Mouse (Mus musculus) thymus, adult 2 months (tissue): Measurements from ENCODE around the gene Faap100. TPM values are rescaled to one million over a fixed set of nuclear protein-coding genes. Genes with fewer than 3 reads are reported as not detected.
A peak's percentile ranks its signal among the peaks of the same experiment; 100 is the strongest.

Source experiments
- DNase-seq: peaks from one replicate; pipeline ENCODE4 v3.0.0; 2021
- H3K27ac ChIP-seq: fragments of 200-500 bp; 2 replicates; pipeline ENCODE4 v1.5.1; 2012; ENCODE audit warnings: low read length, control low read depth; ENCODE audit not compliant: control insufficient read depth, insufficient read depth
- H3K27me3 ChIP-seq: fragments of 200-500 bp; 2 replicates; pipeline ENCODE4 v1.6.1; 2012; ENCODE audit warnings: mild to moderate bottlenecking, low read length, moderate library complexity, mixed read lengths; ENCODE audit not compliant: control insufficient read depth, insufficient read depth
- H3K36me3 ChIP-seq: fragments of 200-500 bp; 2 replicates; pipeline ENCODE4 v1.6.1; 2012; ENCODE audit warnings: mild to moderate bottlenecking, low read length, moderate library complexity; ENCODE audit not compliant: control insufficient read depth, insufficient read depth
- H3K4me1 ChIP-seq: fragments of 200-500 bp; replicated peaks from 2 replicates; pipeline ENCODE4 v1.6.1; 2012; ENCODE audit warnings: low read length; ENCODE audit not compliant: control insufficient read depth, insufficient read depth
- H3K4me3 ChIP-seq: fragments of 200-500 bp; 2 replicates; pipeline ENCODE4 v1.5.1; 2012; ENCODE audit warnings: mild to moderate bottlenecking, low read length, control low read depth, moderate library complexity; ENCODE audit not compliant: control insufficient read depth, insufficient read depth
- CTCF ChIP-seq: fragments of 200-500 bp; IDR thresholded peaks from 2 replicates; pipeline ENCODE4 v1.5.1; 2012; ENCODE audit warnings: mild to moderate bottlenecking, control low read depth, low read length, moderate library complexity, borderline replicate concordance; ENCODE audit not compliant: control insufficient read depth, poor library complexity, insufficient read depth; ENCODE audit errors: extremely low read depth
- POLR2A ChIP-seq: fragments of 200-500 bp; IDR thresholded peaks from 2 replicates; pipeline ENCODE4 v1.6.1; 2012; ENCODE audit warnings: mild to moderate bottlenecking, low read length, control low read depth, moderate library complexity; ENCODE audit not compliant: control insufficient read depth, poor library complexity, insufficient read depth; ENCODE audit errors: extremely low read depth
- WGBS: fragments of 180-500 bp; shearing (Covaris S2); methylation state at CpG from one replicate; pipeline ENCODE4 v1.1.7; 2018; 5-methylcytosine and 5-hydroxymethylcytosine counted together
- polyA plus RNA-seq: library from polyadenylated mRNA; depleted of rRNA; stranded (reverse); fragments of >200 nt; gene quantifications from 2 replicates; pipeline ENCODE4 v1.2.3, GENCODE M21; 2012

Gene Faap100
- polyA plus RNA-seq, 1 experiment = 64.4 TPM

- no peak for DNase-seq
- Histone ChIP-seq H3K4me3 (no peak overlapping the region), H3K27me3 (no peaks in the 10 kb centered on the region), H3K27ac (no peak overlapping the region), H3K4me1 (peaks cover 41% of the 10 kb centered on the region), H3K36me3 (peaks cover 3% of the 10 kb centered on the region; the same call in 1 of the 2 replicates)
- TF ChIP-seq POLR2A (no peak), CTCF (no peak)
- WGBS = 90% methylated on average over 10 of the region's 10 CpGs
These were observed 27.1 kb downstream of the Faap100 start for GRCm38 (mm10) chr11:120351250-120352092.

GRCm38 (mm10) chr11:120350711-120351110, 27.9 kb downstream of the Faap100 start:
- peaks cover 43% of the 10 kb centered on the region for H3K4me1 ChIP-seq
- WGBS = 65% methylated on average over 11 of the region's 11 CpGs

GRCm38 (mm10) chr11:120349986-120350702, 28.4 kb downstream of the Faap100 start:
- peak; percentile 62 for DNase-seq
- no peaks in the 10 kb centered on the region for H3K27me3 ChIP-seq
- peak overlapping the region; percentile 66 for H3K27ac ChIP-seq
- 6% methylated on average over 68 of the region's 68 CpGs for WGBS
- H3K4me3 ChIP-seq = peak overlapping the region; percentile 86
- peaks cover 43% of the 10 kb centered on the region for H3K4me1 ChIP-seq
- TF ChIP-seq CTCF (no peak), POLR2A (peak; percentile 38; the same call in 1 of the 2 replicates)
- peaks cover 9% of the 10 kb centered on the region for H3K36me3 ChIP-seq

More at GRCm38 (mm10) chr11:120350711-120351110, 27.9 kb downstream of the Faap100 start:
- peaks cover 5% of the 10 kb centered on the region; the same call in 1 of the 2 replicates for H3K36me3 ChIP-seq
- TF ChIP-seq CTCF (no peak), POLR2A (no peak)
- no peak for DNase-seq
- H3K27ac ChIP-seq = peak overlapping the region; percentile 10; the same call in 1 of the 2 replicates
- H3K4me3 ChIP-seq = no peak overlapping the region
- no peaks in the 10 kb centered on the region for H3K27me3 ChIP-seq

GRCm38 (mm10) chr11:120349371-120349985, 29.1 kb downstream of the Faap100 start:
- Histone ChIP-seq H3K36me3 (peaks cover 13% of the 10 kb centered on the region), H3K27me3 (no peaks in the 10 kb centered on the region), H3K4me1 (peaks cover 43% of the 10 kb centered on the region), H3K4me3 (peak overlapping the region; percentile 86), H3K27ac (peak overlapping the region; percentile 66)
- 5% methylated on average over 16 of the region's 16 CpGs for WGBS
- TF ChIP-seq CTCF (no peak; the same call in 1 of the 2 replicates), POLR2A (no peak)
- DNase-seq = peak; percentile 52

GRCm38 (mm10) chr11:120348684-120349370, 29.7 kb downstream of the Faap100 start:
- WGBS = 8% methylated on average over 53 of the region's 53 CpGs
- Histone ChIP-seq H3K4me1 (peaks cover 39% of the 10 kb centered on the region), H3K27ac (peak overlapping the region; percentile 66), H3K36me3 (peaks cover 13% of the 10 kb centered on the region), H3K4me3 (peak overlapping the region; percentile 86), H3K27me3 (no peaks in the 10 kb centered on the region)
- peak; percentile 48 for DNase-seq
- no peak for TF ChIP-seq CTCF
- TF ChIP-seq POLR2A = peak; percentile 39
